Mouse (Mus musculus) adrenal gland, postnatal 25 days (tissue): Measurements from ENCODE around the gene Btbd11. TPM values are rescaled to one million over a fixed set of nuclear protein-coding genes. Genes with fewer than 3 reads are reported as not detected.

Experiments used
- DNase-seq: peaks from one replicate; pipeline ENCODE4 v3.0.0; 2021; ENCODE audit warnings: mixed read lengths
- total RNA-seq: library from RNA; stranded (reverse); gene quantifications from 2 replicates; pipeline ENCODE4 v1.2.3, GENCODE M21; 2021

The Btbd11 gene
- total RNA-seq, 1 experiment from 2014 or later = 8.2 TPM

- no peak for DNase-seq
Observed at GRCm38 (mm10) chr10:85591296-85591695, 204.7 kb downstream of the Btbd11 start.

DNA sequence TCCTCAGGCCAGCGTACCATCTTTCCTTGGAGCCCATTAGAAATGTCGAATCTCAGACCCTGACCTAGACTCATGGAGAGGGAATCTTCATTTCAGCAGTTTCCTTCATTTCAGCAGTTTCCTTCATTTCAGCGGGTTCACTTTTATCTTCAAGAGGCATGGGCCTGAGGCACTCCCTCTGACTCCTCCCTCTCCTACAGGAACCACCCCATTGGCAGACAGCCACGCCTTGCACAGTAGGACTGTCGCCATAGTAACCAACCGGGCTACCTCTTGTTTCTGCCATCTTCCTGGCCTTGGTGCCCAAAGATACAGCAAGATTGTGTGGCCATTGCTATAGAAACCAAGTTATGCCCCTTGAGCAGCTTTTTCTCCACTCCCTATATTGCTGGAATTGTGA is 205.4 kb downstream of the Btbd11 start:
- peak; percentile 53 for DNase-seq

- no peak for DNase-seq
Observed at GRCm38 (mm10) chr10:85596301-85596700, 209.7 kb downstream of the Btbd11 start.

- DNase-seq = peak; percentile 53
Observed at GRCm38 (mm10) chr10:85598093-85598599, 211.5 kb downstream of the Btbd11 start.

DNA sequence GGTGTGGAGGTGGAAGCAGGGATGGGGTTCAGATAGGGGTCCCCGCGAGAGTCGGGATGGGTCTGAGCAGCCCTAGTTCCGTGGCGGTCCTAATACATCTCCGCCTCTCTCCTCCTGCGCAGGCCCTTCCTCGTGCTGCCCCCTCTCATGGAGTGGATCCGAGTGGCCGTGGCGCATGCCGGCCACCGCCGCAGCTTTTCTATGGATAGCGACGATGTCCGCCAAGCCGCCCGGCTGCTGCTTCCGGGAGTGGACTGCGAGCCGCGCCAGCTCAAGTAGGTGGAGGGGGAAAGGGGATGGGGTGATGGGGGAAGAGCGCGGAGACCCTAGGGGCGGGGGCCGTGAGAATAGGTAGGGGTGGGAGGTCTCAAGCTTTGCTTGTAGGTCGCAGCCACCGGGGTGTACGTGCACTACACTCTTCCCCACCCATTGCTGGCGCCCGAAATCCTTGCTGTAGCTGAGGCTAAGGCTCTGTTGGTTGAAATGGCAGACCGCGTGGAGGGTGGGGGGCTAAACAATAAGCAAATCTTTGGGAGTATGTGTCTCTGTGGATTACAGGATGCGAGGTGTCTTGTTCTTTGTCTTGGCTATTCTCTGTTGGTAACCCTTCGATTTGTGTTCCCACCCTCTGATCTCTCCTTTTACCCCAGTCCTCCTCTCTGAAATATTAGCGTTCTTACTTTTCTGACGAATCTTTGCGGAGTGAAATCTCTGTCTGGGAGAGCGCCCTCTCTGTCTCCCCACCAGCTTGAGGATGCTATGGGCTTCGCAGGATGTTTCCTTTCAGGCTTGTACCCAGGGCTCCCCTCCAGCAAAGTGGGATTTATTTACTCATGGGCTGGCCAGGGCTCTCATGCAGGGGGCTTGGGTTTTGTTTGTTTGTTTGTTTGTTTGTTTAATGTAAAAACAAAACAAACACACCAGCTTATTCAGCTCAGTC is 212.3 kb downstream of the Btbd11 start:
- DNase-seq = peak; percentile 29

DNA sequence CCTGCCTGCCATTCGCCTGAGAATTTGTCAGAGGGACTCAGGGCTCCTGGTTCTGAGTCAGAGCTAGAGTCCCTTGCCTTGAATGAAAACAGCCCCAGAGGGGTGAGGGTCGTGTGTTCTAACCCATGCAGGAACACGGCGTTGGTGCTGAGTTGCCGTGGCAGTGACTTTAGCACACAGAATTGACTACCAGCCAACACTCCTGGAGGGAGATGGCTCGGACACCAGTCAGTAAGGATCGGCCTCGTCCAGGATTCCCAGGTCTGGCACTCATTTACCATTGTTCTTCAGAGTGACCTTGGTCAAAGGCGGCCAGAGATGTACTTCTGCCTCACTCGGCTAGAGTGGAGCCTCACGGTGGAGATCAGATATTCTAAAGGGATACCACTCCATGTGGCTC is 215.9 kb downstream of the Btbd11 start:
- DNase-seq = no peak

DNA sequence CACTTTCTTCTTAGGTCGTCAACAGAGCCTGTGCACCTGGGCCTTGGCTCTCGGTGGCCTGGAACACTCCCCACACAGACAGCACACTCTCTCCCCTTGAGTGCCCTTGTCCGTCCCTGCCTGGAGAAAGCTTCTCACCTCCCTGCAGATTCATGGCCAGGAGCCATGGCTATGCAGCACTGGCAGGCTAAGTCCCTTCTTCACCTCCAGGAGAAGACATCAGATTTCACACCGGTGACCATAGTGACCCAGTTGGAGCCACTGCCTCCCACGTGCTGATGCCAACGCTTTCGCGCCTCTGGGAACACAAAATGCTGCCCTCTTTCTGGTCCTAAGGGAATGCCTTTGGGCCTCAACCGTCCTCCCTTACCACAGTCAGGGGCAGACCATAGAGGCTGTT is 217.9 kb downstream of the Btbd11 start:
- peak; percentile 31 for DNase-seq

- no peak for DNase-seq
Observed at GRCm38 (mm10) chr10:85608550-85609278, 222.1 kb downstream of the Btbd11 start.

GRCm38 (mm10) chr10:85617080-85617479 is 230.5 kb downstream of the Btbd11 start:
- DNase-seq = no peak

GRCm38 (mm10) chr10:85617501-85618417 is 231.1 kb downstream of the Btbd11 start:
- DNase-seq = no peak

- DNase-seq = no peak
Observed at GRCm38 (mm10) chr10:85621067-85621466, 234.5 kb downstream of the Btbd11 start.

- peak; percentile 56 for DNase-seq
Observed at GRCm38 (mm10) chr10:85624504-85625169, 238.0 kb downstream of the Btbd11 start.

DNA sequence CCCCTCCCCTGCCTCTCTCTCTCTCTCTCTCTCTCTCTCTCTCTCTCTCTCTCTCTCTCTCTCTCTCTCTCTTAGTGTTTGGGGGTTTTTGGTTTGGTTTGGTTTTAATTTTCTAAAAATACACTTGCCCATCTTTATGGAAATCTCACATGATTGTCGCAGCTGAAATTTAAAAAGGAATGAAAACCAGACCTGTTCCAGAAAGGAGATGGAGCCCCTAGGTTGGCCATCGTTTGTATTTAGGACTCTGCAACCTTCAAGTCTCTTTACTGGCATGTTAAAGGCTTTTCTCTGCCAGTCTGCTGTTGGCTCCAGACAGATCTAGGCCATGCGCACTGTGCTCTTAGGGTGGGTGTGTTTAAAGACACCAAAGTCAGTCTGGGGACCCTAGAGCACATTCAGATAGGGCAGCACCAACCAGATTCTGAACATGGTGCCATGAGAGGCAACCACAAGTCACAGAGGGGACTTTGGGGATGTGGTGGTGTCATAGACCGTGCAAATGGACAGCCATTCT is 238.6 kb downstream of the Btbd11 start:
- DNase-seq = no peak

GRCm38 (mm10) chr10:85632030-85632429 is 245.4 kb downstream of the Btbd11 start:
- peak; percentile 51 for DNase-seq

DNA sequence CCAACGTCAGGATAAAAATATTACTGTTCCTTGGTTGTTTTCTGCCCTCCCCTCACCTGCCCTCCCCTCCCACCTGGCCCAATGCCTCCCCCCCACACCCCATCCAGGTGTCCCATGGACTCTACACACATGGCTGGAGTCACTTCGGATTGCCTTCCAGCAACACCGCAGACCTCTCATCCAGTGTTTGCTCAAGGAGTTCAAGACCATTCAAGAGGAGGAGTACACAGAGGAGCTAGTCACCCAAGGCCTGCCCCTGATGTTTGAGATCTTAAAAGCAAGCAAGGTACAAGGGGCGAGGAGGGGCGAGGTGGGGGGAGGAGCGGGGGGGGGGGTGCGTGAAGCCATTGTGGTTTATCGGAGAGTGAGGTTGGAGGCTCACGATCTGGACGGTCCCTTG is 247.0 kb downstream of the Btbd11 start:
- no peak for DNase-seq

- DNase-seq = no peak
Observed at GRCm38 (mm10) chr10:85637580-85637979, 251.0 kb downstream of the Btbd11 start.

DNA sequence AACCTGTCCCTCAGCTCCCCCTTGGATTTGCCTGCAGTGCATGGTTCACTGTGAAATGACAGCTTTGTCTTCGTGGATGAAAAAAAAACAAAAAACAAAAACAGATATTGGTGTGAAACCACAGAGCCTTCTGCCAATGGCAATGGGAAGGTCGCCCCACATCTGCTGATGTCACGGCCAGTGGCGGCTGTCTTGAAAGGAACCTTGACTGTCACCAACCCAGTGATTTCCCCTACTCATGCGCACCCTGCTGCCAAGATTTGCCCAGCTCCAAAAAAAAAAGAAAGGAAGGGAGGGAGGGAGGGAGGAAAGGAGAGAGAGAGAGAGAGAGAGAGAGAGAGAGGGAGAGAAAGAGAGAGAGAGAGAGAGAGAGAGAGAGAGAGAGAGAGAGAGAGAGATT is 251.5 kb downstream of the Btbd11 start:
- peak; percentile 31 for DNase-seq

- DNase-seq = no peak
Observed at GRCm38 (mm10) chr10:85639581-85639980, 253.0 kb downstream of the Btbd11 start.

- no peak for DNase-seq
Observed at GRCm38 (mm10) chr10:85640408-85640807, 253.8 kb downstream of the Btbd11 start.

GRCm38 (mm10) chr10:85645346-85645745 is 258.7 kb downstream of the Btbd11 start:
- DNase-seq = no peak

GRCm38 (mm10) chr10:85651706-85652105 is 265.1 kb downstream of the Btbd11 start:
- DNase-seq = no peak
